Comparison of ENCODE assay signal across 8 mouse cellular contexts in the genomic region with DNA sequence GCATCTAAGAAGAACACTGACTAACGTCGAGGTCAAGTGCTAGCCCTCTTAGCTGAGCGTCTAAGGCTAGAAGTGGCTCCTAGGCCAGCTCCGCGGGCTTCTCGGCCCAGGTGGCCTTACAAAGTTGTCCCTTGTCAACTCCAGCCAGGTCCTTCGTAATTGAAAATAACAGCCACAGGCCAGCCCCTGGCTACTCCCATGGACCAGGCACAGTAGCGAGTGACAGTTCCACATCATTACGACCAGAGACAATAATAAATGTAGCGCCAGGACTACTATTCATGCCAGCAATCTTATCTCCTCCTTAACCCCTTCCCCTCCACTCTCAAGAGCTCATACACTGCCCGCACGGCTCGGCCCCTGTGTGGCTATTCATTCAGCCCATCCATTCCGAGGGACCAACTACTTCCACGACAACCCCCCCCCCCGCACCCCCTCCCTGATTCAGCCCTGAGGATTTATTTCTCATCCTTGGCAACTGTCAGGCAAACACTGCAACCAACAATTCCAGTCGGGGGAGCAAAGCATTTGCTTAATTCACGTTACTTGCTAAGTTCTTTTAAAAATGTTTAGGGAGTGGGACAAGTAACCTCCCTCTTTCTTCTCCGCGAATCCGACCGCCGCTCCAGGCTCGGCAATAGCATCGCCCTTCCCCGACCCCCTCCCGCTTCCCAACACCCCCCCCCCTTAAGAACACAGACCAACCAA. TPM values are rescaled to one million over a fixed set of nuclear protein-coding genes. Genes with fewer than 3 reads are reported as not detected.
DNase-seq lines count a peak whose midpoint lies in the region; ATAC-seq and TF ChIP-seq lines count a peak whose summit lies in the region.

No protein-coding gene starts in this region.

- H3K4me2 ChIP-seq in embryonic facial prominence, embryonic 11.5 days (ENCODE audit: low read depth, low read length), result peak overlapping the region; percentile 49
- peak overlapping the region; percentile 97 for H3K4me2 ChIP-seq in heart, embryonic 16.5 days (ENCODE audit: low read depth, low read length)
- H3K4me2 ChIP-seq in midbrain, embryonic 12.5 days (replicated peaks), result peak overlapping the region; percentile 65

- 0% methylated on average over 27 of the region's 27 CpGs for WGBS in embryonic facial prominence, embryonic 11.5 days
- WGBS in heart, embryonic 16.5 days, result under 1% methylated on average over 27 of the region's 27 CpGs
- WGBS in midbrain, embryonic 12.5 days, result under 1% methylated on average over 27 of the region's 27 CpGs

- ATAC-seq in embryonic facial prominence, embryonic 11.5 days (replicated peaks; ENCODE audit: insufficient number of reproducible peaks, low FRiP score, low TSS enrichment, low read depth), result no peak
- no peak for ATAC-seq in heart, embryonic 16.5 days (replicated peaks; ENCODE audit: extremely low read depth, insufficient read depth, low FRiP score)
- ATAC-seq in midbrain, embryonic 12.5 days (ENCODE audit: low FRiP score, low read depth), result no peak
- ATAC-seq in megakaryocyte progenitor cell, adult 5-6 weeks (replicated peaks; ENCODE audit: poor library complexity), result no peak

- H3K4me3 ChIP-seq in embryonic facial prominence, embryonic 11.5 days (ENCODE audit: low read depth, low read length), result peak overlapping the region; percentile 55
- peak overlapping the region; percentile 81 for H3K4me3 ChIP-seq in heart, embryonic 16.5 days (ENCODE audit: low read length)
- peak overlapping the region; percentile 65 for H3K4me3 ChIP-seq in midbrain, embryonic 12.5 days
- H3K4me3 ChIP-seq in testis, adult 2 months (ENCODE audit: control insufficient read depth, low read depth, low read length), result peak overlapping the region; percentile 50

- no peaks in the 10 kb centered on the region for H3K4me1 ChIP-seq in embryonic facial prominence, embryonic 11.5 days (ENCODE audit: control insufficient read depth, insufficient read depth, low read length)
- H3K4me1 ChIP-seq in heart, embryonic 16.5 days (ENCODE audit: control insufficient read depth, insufficient read depth, low read length), result peaks cover 13% of the 10 kb centered on the region; the same call in 1 of the 2 replicates
- peaks cover 26% of the 10 kb centered on the region for H3K4me1 ChIP-seq in midbrain, embryonic 12.5 days
- H3K4me1 ChIP-seq in testis, adult 2 months (ENCODE audit: control insufficient read depth, insufficient read depth, low read length), result peaks cover 15% of the 10 kb centered on the region

- no peak for TF ChIP-seq CTCF in testis, adult 2 months (IDR thresholded peaks at IDR 0.05; ENCODE audit: control insufficient read depth, insufficient read depth, insufficient replicate concordance, low read depth, low read length)

- H3K27me3 ChIP-seq in embryonic facial prominence, embryonic 11.5 days (ENCODE audit: control insufficient read depth, insufficient read depth, low read length), result no peaks in the 10 kb centered on the region
- no peaks in the 10 kb centered on the region for H3K27me3 ChIP-seq in heart, embryonic 16.5 days (ENCODE audit: control insufficient read depth, insufficient read depth, low read length)
- H3K27me3 ChIP-seq in midbrain, embryonic 12.5 days, result no peaks in the 10 kb centered on the region
- no peaks in the 10 kb centered on the region for H3K27me3 ChIP-seq in testis, adult 2 months (ENCODE audit: control insufficient read depth, insufficient read depth, low read length)

- H3K9ac ChIP-seq in embryonic facial prominence, embryonic 11.5 days (replicated peaks; ENCODE audit: low read length), result peak overlapping the region; percentile 65
- peak overlapping the region; percentile 73 for H3K9ac ChIP-seq in heart, embryonic 16.5 days (ENCODE audit: low read length)
- H3K9ac ChIP-seq in midbrain, embryonic 12.5 days (replicated peaks), result peak overlapping the region; percentile 67

- DNase-seq in B cell, adult 2 months, result peak; percentile 18 to 23
- peak; percentile 69 for DNase-seq in ZHBTc4 (ENCODE audit: low read depth, low spot score)
- peak; percentile 70 for DNase-seq in embryonic facial prominence, embryonic 11.5 days (ENCODE audit: low spot score)
- DNase-seq in kidney, postnatal 25 days, result peak; percentile 37 to 50

- H3K36me3 ChIP-seq in embryonic facial prominence, embryonic 11.5 days (replicated peaks; ENCODE audit: control insufficient read depth, insufficient read depth, low read depth, low read length), result no peaks in the 10 kb centered on the region
- H3K36me3 ChIP-seq in heart, embryonic 16.5 days (ENCODE audit: control insufficient read depth, insufficient read depth), result no peaks in the 10 kb centered on the region
- H3K36me3 ChIP-seq in midbrain, embryonic 12.5 days, result no peaks in the 10 kb centered on the region; the same call in 1 of the 2 replicates
- no peaks in the 10 kb centered on the region for H3K36me3 ChIP-seq in testis, adult 2 months (ENCODE audit: control insufficient read depth, insufficient read depth, low read length)

- TF ChIP-seq POLR2A in testis, adult 2 months (IDR thresholded peaks at IDR 0.05; ENCODE audit: control insufficient read depth, low read depth, low read length), result no peak

- H3K27ac ChIP-seq in embryonic facial prominence, embryonic 11.5 days (replicated peaks; ENCODE audit: low read depth, low read length), result peak overlapping the region; percentile 90
- H3K27ac ChIP-seq in heart, embryonic 16.5 days (ENCODE audit: low read length), result peak overlapping the region; percentile 78
- H3K27ac ChIP-seq in midbrain, embryonic 12.5 days (replicated peaks), result peak overlapping the region; percentile 97
- H3K27ac ChIP-seq in testis, adult 2 months (ENCODE audit: control insufficient read depth, insufficient read depth, low read depth, low read length), result peak overlapping the region; percentile 37

- H3K9me3 ChIP-seq in embryonic facial prominence, embryonic 11.5 days (replicated peaks; ENCODE audit: control insufficient read depth, low read length), result no peaks in the 10 kb centered on the region
- 0 out of 2 replicates have a peak, but pooled peaks cover 3% of the 10 kb centered on the region for H3K9me3 ChIP-seq in heart, embryonic 16.5 days (replicated peaks; ENCODE audit: control insufficient read depth, low read length)
- H3K9me3 ChIP-seq in midbrain, embryonic 12.5 days, result peaks cover 3% of the 10 kb centered on the region

RNA-seq across cellular contexts. Expression of a gene that starts 0.9 kb away (rescaled TPM):
- 22.2 and 22.6 TPM in 2 replicates for polyA plus RNA-seq in embryonic facial prominence, embryonic 11.5 days (2014; fragmentation: Nextera tagmentation; extraction: Ambion mirVana)
- 5.9 and 6.3 TPM in 2 replicates for polyA plus RNA-seq in heart, embryonic 16.5 days (2015; fragmentation: Nextera tagmentation; extraction: Ambion mirVana)
- polyA plus RNA-seq in midbrain, embryonic 12.5 days (2016; fragmentation: Nextera tagmentation; extraction: Ambion mirVana), result 50.3 and 51.0 TPM in 2 replicates
- polyA plus RNA-seq in testis, adult 2 months (2012; rRNA removed), result 7.5 and 7.9 TPM in 2 replicates
- 0.20 and 1.2 TPM in 2 replicates for total RNA-seq in megakaryocyte progenitor cell, adult 5-6 weeks (2015)
- 0.44 TPM in 1 of 2 replicates, not detected in the other for total RNA-seq in megakaryocyte progenitor cell, adult 5-6 weeks (2017)

Comparison
In these comparisons a context has a peak if more than half of its experiments do, and no peak if none do; other contexts are left out.
1. H3K27ac ChIP-seq: peak in every context shown above with its lines; median percentile 97 in midbrain, embryonic 12.5 days; 90 in embryonic facial prominence, embryonic 11.5 days; 78 in heart, embryonic 16.5 days; 37 in testis, adult 2 months.